Mouse (Mus musculus): ENCODE data around the gene Pagr1b. TPM values are rescaled to one million over a fixed set of nuclear protein-coding genes. Genes with fewer than 3 reads are reported as not detected.

The Pagr1b gene
- total RNA-seq, 2 experiments from 2014 or later = not detected

DNA sequence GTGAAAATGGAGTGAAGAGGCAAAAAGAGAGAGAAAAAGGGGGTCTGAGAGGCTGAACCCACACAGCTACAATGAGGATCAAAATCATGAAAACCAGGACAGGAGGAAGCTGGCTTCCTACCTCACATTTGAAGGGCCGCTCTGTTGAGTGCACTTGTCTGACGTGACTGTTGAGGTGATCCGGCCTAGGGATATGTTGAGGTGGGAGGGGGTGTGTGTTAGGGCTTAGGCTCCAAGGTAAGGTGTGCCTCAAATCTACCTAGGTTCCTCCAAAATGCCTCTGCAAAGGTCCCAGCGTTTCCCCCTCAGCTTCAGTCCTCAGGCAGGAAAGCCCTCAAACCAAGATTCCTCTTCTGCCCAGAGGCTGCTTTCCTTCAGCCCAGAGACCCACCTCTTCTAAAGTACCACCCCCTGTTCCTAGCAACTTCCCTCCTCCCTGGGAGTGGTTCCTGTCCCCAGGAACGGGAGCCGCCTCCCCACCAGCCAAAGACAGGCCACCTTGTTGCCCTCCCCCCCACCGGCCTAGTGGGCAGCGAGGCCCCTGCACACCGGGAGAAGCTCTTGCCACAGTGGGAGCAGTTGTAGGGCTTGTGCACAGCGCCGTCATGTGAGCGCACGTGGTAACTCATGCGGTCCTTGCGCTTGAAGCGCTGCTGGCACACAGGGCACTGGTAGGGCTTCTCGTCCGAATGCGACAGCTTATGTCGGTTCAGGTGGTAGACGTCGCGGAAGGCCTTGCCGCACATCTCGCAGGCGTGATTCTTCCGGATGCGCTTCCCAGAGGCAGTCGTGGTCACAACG is 8.7 kb upstream of the Pagr1b start:
- peak; percentile 86 for DNase-seq
- Histone ChIP-seq H3K27ac (peak overlapping the region; percentile 94), H3K4me3 (peak overlapping the region; percentile 95)
- peak; percentile 61 for TF ChIP-seq CTCF (IDR thresholded peaks at IDR 0.05)
- intact Hi-C loops (cut with DNase I) = loop anchor here (5.0 to 10.0 kb wide), 4 partner anchors 77 to 270 kb away; partner anchors contain the start of gene Mapk3

GRCm38 (mm10) chr7:127023896-127024690 is 7.8 kb upstream of the Pagr1b start:
- Histone ChIP-seq H3K4me3 (peak overlapping the region; percentile 95), H3K27ac (peak overlapping the region; percentile 94)
- no peak for TF ChIP-seq CTCF (IDR thresholded peaks at IDR 0.05)
- intact Hi-C loops (cut with DNase I) = loop anchor here (10.0 kb wide), 1 partner anchor 269 kb away; the partner anchor contains the start of gene Mapk3
- DNase-seq = peak; percentile 28

DNA sequence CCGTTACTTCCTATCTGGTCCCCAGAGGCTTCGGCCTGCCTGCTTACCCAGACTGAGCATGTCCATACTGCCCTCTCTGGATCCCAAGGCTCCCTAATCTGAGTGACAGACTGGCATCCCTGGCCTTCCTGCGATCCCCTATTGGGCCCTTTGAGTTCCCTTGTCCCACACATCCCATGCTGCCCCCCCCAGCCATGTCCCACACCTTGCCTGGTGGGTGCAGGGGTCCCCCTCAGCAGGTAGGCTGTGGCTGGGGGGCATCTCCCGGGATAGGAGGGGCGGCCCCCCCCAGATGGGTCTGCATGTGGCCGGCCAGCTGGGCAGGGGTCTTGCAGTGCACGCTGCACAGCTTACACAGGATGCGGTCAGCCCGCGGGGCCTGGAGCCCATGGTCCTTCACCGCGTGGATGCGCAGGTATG is 7.0 kb upstream of the Pagr1b start:
- H3K4me3 ChIP-seq = 0 out of 2 replicates have a peak overlapping the region, but pooled peaks have one; percentile 4
- H3K27ac ChIP-seq = no peak overlapping the region
- intact Hi-C loops (cut with DNase I) = loop anchor here (10.0 kb wide), 1 partner anchor 268 kb away; the partner anchor contains the start of gene Mapk3
- peak; percentile 24 for DNase-seq
- TF ChIP-seq CTCF (IDR thresholded peaks at IDR 0.05) = no peak

GRCm38 (mm10) chr7:127022528-127023271 is 6.4 kb upstream of the Pagr1b start:
- no peak for DNase-seq
- Histone ChIP-seq H3K27ac (no peak overlapping the region), H3K4me3 (no peak overlapping the region)
- no peak for TF ChIP-seq CTCF (IDR thresholded peaks at IDR 0.05)
- intact Hi-C loops (cut with DNase I) = loop anchor here (10.0 kb wide), 1 partner anchor 268 kb away; the partner anchor contains the start of gene Mapk3

DNA sequence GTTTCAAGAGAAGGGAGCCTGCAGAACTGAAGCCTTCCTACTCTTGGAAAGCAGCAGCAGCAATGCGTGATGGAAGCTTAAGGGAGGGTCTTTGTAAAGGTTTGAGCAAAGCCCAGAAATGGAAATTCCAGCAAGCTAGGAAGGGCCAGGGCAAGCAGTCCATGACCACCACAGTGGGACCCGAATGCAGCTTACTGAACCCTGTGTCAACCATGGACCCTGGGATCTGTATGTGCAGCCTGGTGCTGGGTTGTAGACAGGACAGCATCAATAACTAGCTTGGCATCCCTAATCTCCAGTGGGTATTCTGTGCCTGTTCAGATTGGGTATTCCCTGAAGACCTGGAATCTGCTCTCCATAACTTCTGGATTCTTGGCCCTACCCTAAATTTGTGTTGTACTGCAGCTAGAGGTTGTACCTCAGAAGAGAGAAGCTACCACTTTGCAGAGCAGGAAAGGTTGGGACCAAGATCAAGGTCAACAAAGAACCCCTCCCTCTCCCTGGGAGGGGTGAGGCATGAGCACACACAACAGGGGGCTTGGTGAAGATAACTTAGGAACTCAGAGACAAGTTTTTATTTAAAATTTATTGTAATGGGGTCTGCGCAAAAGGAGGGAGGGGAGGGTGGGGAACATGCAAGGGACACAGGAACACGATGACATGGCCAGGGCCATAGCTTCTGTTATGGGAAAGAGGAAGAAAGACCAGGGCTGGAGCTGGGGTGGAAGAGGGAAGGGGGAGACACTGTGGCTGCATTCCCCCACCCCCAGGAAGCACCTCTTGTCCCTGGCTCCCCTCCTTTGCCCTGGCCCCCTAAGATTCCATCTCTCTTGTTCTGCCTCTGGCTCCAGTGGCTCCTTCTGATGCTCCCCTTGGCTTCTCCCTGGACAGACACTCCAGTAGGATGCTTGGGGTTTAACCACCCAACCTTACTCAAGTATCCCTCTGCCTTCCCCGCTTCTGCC is 5.6 kb upstream of the Pagr1b start:
- intact Hi-C loops (cut with DNase I) = loop anchor here (10.0 kb wide), 1 partner anchor 267 kb away; the partner anchor contains the start of gene Mapk3
- no peak for TF ChIP-seq CTCF (IDR thresholded peaks at IDR 0.05)
- peak overlapping the region; percentile 71 for H3K4me3 ChIP-seq
- no peak for DNase-seq
- peak overlapping the region; percentile 67 for H3K27ac ChIP-seq

- intact Hi-C loops (cut with DNase I) = loop anchor here (10.0 kb wide), 1 partner anchor 266 kb away; the partner anchor contains the start of gene Mapk3
- DNase-seq = peak; percentile 67
- H3K27ac ChIP-seq = peak within 1 kb of the TSS; percentile 67
- peak within 1 kb of the TSS; percentile 71 for H3K4me3 ChIP-seq
- TF ChIP-seq CTCF (IDR thresholded peaks at IDR 0.05) = no peak
These were observed 4.7 kb upstream of the Pagr1b start, which contains the start of the genes Gm42742 and Prrt2 for GRCm38 (mm10) chr7:127020901-127021562. TSS of gene Gm42742 (minus strand) at chr7:127021097. TSS of gene Prrt2 (minus strand) at chr7:127021211.

GRCm38 (mm10) chr7:127020491-127020890 is 4.2 kb upstream of the Pagr1b start:
- Histone ChIP-seq H3K27ac (peak overlapping the region; percentile 67), H3K4me3 (peak overlapping the region; percentile 71)
- no peak for TF ChIP-seq CTCF (IDR thresholded peaks at IDR 0.05)
- DNase-seq = no peak
- intact Hi-C loops (cut with DNase I) = loop anchor here (10.0 kb wide), 1 partner anchor 266 kb away; the partner anchor contains the start of gene Mapk3

DNA sequence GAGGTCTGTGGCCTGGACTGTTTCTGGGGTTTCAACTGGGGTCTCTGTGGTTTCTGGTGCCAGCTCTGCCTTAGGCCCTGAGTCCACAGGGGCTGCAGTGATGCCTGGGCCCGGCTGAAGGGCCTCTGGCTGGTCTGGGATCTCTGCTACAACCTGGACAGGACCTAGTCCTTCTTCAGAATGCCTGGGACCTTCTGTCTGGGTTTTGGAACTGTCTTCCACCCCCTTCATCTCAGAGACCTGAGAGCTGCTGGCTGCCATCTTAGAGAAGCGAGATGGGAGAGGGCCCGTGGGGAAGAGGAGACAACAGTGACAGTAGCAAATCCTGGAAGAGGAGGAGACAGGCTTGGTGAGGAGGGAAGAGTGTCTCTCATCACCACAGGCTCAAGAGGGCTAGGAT is 3.7 kb upstream of the Pagr1b start:
- no peak for DNase-seq
- Histone ChIP-seq H3K4me3 (peak overlapping the region; percentile 71), H3K27ac (peak overlapping the region; percentile 67)
- TF ChIP-seq CTCF (IDR thresholded peaks at IDR 0.05) = no peak
- intact Hi-C loops (cut with DNase I) = loop anchor here (10.0 kb wide), 1 partner anchor 265 kb away; the partner anchor contains the start of gene Mapk3

GRCm38 (mm10) chr7:127019306-127019960 is 3.1 kb upstream of the Pagr1b start:
- DNase-seq = no peak
- no peak for TF ChIP-seq CTCF (IDR thresholded peaks at IDR 0.05)
- Histone ChIP-seq H3K27ac (peak overlapping the region; percentile 67), H3K4me3 (peak overlapping the region; percentile 71)
- intact Hi-C loops (cut with DNase I) = no loop called here
